Mouse (Mus musculus): ENCODE results near the gene Hnf1a. TPM values are rescaled to one million over a fixed set of nuclear protein-coding genes. Genes with fewer than 3 reads are reported as not detected.

Hnf1a gene
- polyA plus RNA-seq, 1 experiment from 2014 or later = not detected

- no peak for DNase-seq (ENCODE audit: extremely low spot score, low spot score)
- peaks cover 3% of the 10 kb centered on the region; the same call in 1 of the 2 replicates for H3K27me3 ChIP-seq (ENCODE audit: poor library complexity, severe bottlenecking)
- no peak overlapping the region for H3K4me3 ChIP-seq
- H3K4me1 ChIP-seq = peaks cover 18% of the 10 kb centered on the region
- H3K27ac ChIP-seq = no peak overlapping the region
- H3K36me3 ChIP-seq (replicated peaks) = no peaks in the 10 kb centered on the region
- H3K9me3 ChIP-seq = no peaks in the 10 kb centered on the region
Observed at GRCm38 (mm10) chr5:114976935-114977334, 6.0 kb upstream of the Hnf1a start.

GRCm38 (mm10) chr5:114973131-114973530, 2.2 kb upstream of the Hnf1a start:
- no peak for DNase-seq (ENCODE audit: extremely low spot score, low spot score)
- Histone ChIP-seq H3K27me3 (ENCODE audit: poor library complexity, severe bottlenecking) (peaks cover 22% of the 10 kb centered on the region), H3K36me3 (replicated peaks) (no peaks in the 10 kb centered on the region), H3K4me1 (peaks cover 19% of the 10 kb centered on the region), H3K4me3 (no peak overlapping the region), H3K27ac (no peak overlapping the region), H3K9me3 (no peaks in the 10 kb centered on the region)
- 86% methylated on average over 8 of the region's 8 CpGs for WGBS

GRCm38 (mm10) chr5:114972201-114972600, 1.3 kb upstream of the Hnf1a start:
- WGBS = 88% methylated on average over 9 of the region's 9 CpGs

GRCm38 (mm10) chr5:114969609-114970215, 1.2 kb downstream of the Hnf1a start:
- Histone ChIP-seq H3K27me3 (ENCODE audit: poor library complexity, severe bottlenecking) (peaks cover 37% of the 10 kb centered on the region), H3K9me3 (no peaks in the 10 kb centered on the region), H3K36me3 (replicated peaks) (no peaks in the 10 kb centered on the region), H3K4me1 (peaks cover 28% of the 10 kb centered on the region), H3K27ac (no peak overlapping the region), H3K4me3 (no peak overlapping the region)
- 62% methylated on average over 13 of the region's 13 CpGs for WGBS
- DNase-seq (ENCODE audit: extremely low spot score, low spot score) = no peak

More at GRCm38 (mm10) chr5:114972201-114972600, 1.3 kb upstream of the Hnf1a start:
- Histone ChIP-seq H3K4me1 (peaks cover 28% of the 10 kb centered on the region), H3K4me3 (no peak overlapping the region), H3K27me3 (ENCODE audit: poor library complexity, severe bottlenecking) (peaks cover 30% of the 10 kb centered on the region), H3K9me3 (no peaks in the 10 kb centered on the region), H3K36me3 (replicated peaks) (no peaks in the 10 kb centered on the region), H3K27ac (no peak overlapping the region)
- no peak for DNase-seq (ENCODE audit: extremely low spot score, low spot score)

GRCm38 (mm10) chr5:114969064-114969463, 1.8 kb downstream of the Hnf1a start:
- Histone ChIP-seq H3K4me1 (peaks cover 28% of the 10 kb centered on the region), H3K27ac (0 out of 2 replicates have a peak overlapping the region, but pooled peaks have one; percentile 8), H3K36me3 (replicated peaks) (no peaks in the 10 kb centered on the region), H3K9me3 (no peaks in the 10 kb centered on the region), H3K27me3 (ENCODE audit: poor library complexity, severe bottlenecking) (peaks cover 37% of the 10 kb centered on the region), H3K4me3 (no peak overlapping the region)
- no peak for DNase-seq (ENCODE audit: extremely low spot score, low spot score)
- 16% methylated on average over 4 of the region's 4 CpGs for WGBS

- 25% methylated on average over 7 of the region's 7 CpGs for WGBS
- Histone ChIP-seq H3K4me1 (peaks cover 28% of the 10 kb centered on the region), H3K27me3 (ENCODE audit: poor library complexity, severe bottlenecking) (peaks cover 37% of the 10 kb centered on the region), H3K36me3 (replicated peaks) (no peaks in the 10 kb centered on the region), H3K27ac (0 out of 2 replicates have a peak overlapping the region, but pooled peaks have one; percentile 8), H3K4me3 (no peak overlapping the region), H3K9me3 (no peaks in the 10 kb centered on the region)
- DNase-seq (ENCODE audit: extremely low spot score, low spot score) = no peak
Observed at GRCm38 (mm10) chr5:114968651-114969050, 2.2 kb downstream of the Hnf1a start.

- Histone ChIP-seq H3K27me3 (ENCODE audit: poor library complexity, severe bottlenecking) (peaks cover 37% of the 10 kb centered on the region), H3K4me3 (no peak overlapping the region), H3K27ac (no peak overlapping the region), H3K9me3 (no peaks in the 10 kb centered on the region), H3K36me3 (replicated peaks) (no peaks in the 10 kb centered on the region), H3K4me1 (peaks cover 28% of the 10 kb centered on the region)
- no peak for DNase-seq (ENCODE audit: extremely low spot score, low spot score)
- 41% methylated on average over 14 of the region's 14 CpGs for WGBS
Observed at GRCm38 (mm10) chr5:114967523-114968268, 3.2 kb downstream of the Hnf1a start.

GRCm38 (mm10) chr5:114964967-114965898, 5.7 kb downstream of the Hnf1a start:
- Histone ChIP-seq H3K27ac (no peak overlapping the region), H3K4me1 (peaks cover 28% of the 10 kb centered on the region), H3K4me3 (no peak overlapping the region), H3K27me3 (ENCODE audit: poor library complexity, severe bottlenecking) (peaks cover 36% of the 10 kb centered on the region), H3K9me3 (no peaks in the 10 kb centered on the region), H3K36me3 (replicated peaks) (no peaks in the 10 kb centered on the region)
- 72% methylated on average over 17 of the region's 17 CpGs for WGBS
- DNase-seq (ENCODE audit: extremely low spot score, low spot score) = no peak

- Histone ChIP-seq H3K4me1 (peaks cover 22% of the 10 kb centered on the region), H3K4me3 (no peak overlapping the region), H3K36me3 (replicated peaks) (no peaks in the 10 kb centered on the region), H3K27ac (no peak overlapping the region), H3K27me3 (ENCODE audit: poor library complexity, severe bottlenecking) (peaks cover 29% of the 10 kb centered on the region), H3K9me3 (no peaks in the 10 kb centered on the region)
- WGBS = 75% methylated on average over 7 of the region's 7 CpGs
- DNase-seq (ENCODE audit: extremely low spot score, low spot score) = no peak
Observed at GRCm38 (mm10) chr5:114964315-114964966, 6.5 kb downstream of the Hnf1a start.

- H3K27ac ChIP-seq = no peak overlapping the region
- 75% methylated on average over 4 of the region's 4 CpGs for WGBS
- H3K36me3 ChIP-seq (replicated peaks) = no peaks in the 10 kb centered on the region
- no peaks in the 10 kb centered on the region for H3K4me1 ChIP-seq
- H3K4me3 ChIP-seq = no peak overlapping the region
- 0 out of 2 replicates have a peak, but pooled peaks cover 7% of the 10 kb centered on the region for H3K27me3 ChIP-seq (ENCODE audit: poor library complexity, severe bottlenecking)
- DNase-seq (ENCODE audit: extremely low spot score, low spot score) = no peak
- H3K9me3 ChIP-seq = no peaks in the 10 kb centered on the region
Observed at GRCm38 (mm10) chr5:114961590-114962360, 9.1 kb downstream of the Hnf1a start.

- Histone ChIP-seq H3K36me3 (replicated peaks) (no peaks in the 10 kb centered on the region), H3K9me3 (no peaks in the 10 kb centered on the region), H3K27ac (no peak overlapping the region), H3K4me3 (no peak overlapping the region), H3K4me1 (no peaks in the 10 kb centered on the region; the same call in 1 of the 2 replicates), H3K27me3 (ENCODE audit: poor library complexity, severe bottlenecking) (no peaks in the 10 kb centered on the region)
- no peak for DNase-seq (ENCODE audit: extremely low spot score, low spot score)
- WGBS = 89% methylated on average over 5 of the region's 5 CpGs
Observed at GRCm38 (mm10) chr5:114958069-114958468, 12.8 kb downstream of the Hnf1a start.
